Comparison of ENCODE assay signal across 10 mouse cellular contexts in genomic region chr12:77789871-77790270, GRCm38 (mm10).
DNase-seq lines count a peak whose midpoint lies in the region; ATAC-seq and TF ChIP-seq lines count a peak whose summit lies in the region.
"Had no signal": no experiment of that assay in that cellular context is flagged by ENCODE, and none has a peak within 500 bp of the region (broad histone marks: within the 10 kb centered on the region; RNA-seq: fewer than 3 reads in every experiment).

No protein-coding gene starts in this region.

- no peaks in the 10 kb centered on the region for H3K36me3 ChIP-seq in heart, embryonic 11.5 days (ENCODE audit: control insufficient read depth, insufficient read depth, low read length)
- no peaks in the 10 kb centered on the region for H3K36me3 ChIP-seq in heart, adult 2 months (ENCODE audit: control insufficient read depth, insufficient read depth, low read length)
- H3K36me3 ChIP-seq in embryonic facial prominence, embryonic 11.5 days (replicated peaks; ENCODE audit: control insufficient read depth, insufficient read depth, low read depth, low read length), result no peaks in the 10 kb centered on the region
- H3K36me3 ChIP-seq in hindbrain, embryonic 12.5 days, result no peaks in the 10 kb centered on the region
- no peaks in the 10 kb centered on the region for H3K36me3 ChIP-seq in liver, embryonic 16.5 days (ENCODE audit: control insufficient read depth, insufficient read depth)

- no peak for TF ChIP-seq CTCF in heart, adult 2 months (IDR thresholded peaks at IDR 0.05)

- H3K79me2 ChIP-seq in heart, adult 2 months (replicated peaks; ENCODE audit: control insufficient read depth, insufficient read depth, low read length), result no peaks in the 10 kb centered on the region

- H3K9ac ChIP-seq in heart, embryonic 11.5 days (ENCODE audit: low read depth, low read length), result no peak overlapping the region
- no peak overlapping the region for H3K9ac ChIP-seq in heart, adult 2 months (ENCODE audit: low read depth, low read length)
- H3K9ac ChIP-seq in embryonic facial prominence, embryonic 11.5 days (replicated peaks; ENCODE audit: low read length), result no peak overlapping the region
- no peak overlapping the region for H3K9ac ChIP-seq in hindbrain, embryonic 12.5 days
- no peak overlapping the region for H3K9ac ChIP-seq in liver, embryonic 16.5 days (ENCODE audit: low read depth, low read length)

- TF ChIP-seq POLR2A in heart, adult 2 months (IDR thresholded peaks at IDR 0.05; ENCODE audit: insufficient read depth, low read depth, low read length), result no peak

- no peaks in the 10 kb centered on the region for H3K9me3 ChIP-seq in heart, embryonic 11.5 days (replicated peaks; ENCODE audit: control insufficient read depth, low read length)
- no peaks in the 10 kb centered on the region for H3K9me3 ChIP-seq in embryonic facial prominence, embryonic 11.5 days (replicated peaks; ENCODE audit: control insufficient read depth, low read length)
- H3K9me3 ChIP-seq in hindbrain, embryonic 12.5 days (replicated peaks), result no peaks in the 10 kb centered on the region
- no peaks in the 10 kb centered on the region for H3K9me3 ChIP-seq in liver, embryonic 16.5 days (replicated peaks; ENCODE audit: control insufficient read depth, low read length)
- H3K9me3 ChIP-seq: megakaryocyte, embryonic 14.5 days had no signal

- H3K4me3 ChIP-seq in heart, embryonic 11.5 days (ENCODE audit: low read depth, low read length), result peak overlapping the region; percentile 15
- H3K4me3 ChIP-seq in heart, adult 2 months, result no peak overlapping the region
- H3K4me3 ChIP-seq in embryonic facial prominence, embryonic 11.5 days (ENCODE audit: low read depth, low read length), result peak overlapping the region; percentile 0; the same call in 1 of the 2 replicates
- H3K4me3 ChIP-seq in hindbrain, embryonic 12.5 days, result peak overlapping the region; percentile 16
- H3K4me3 ChIP-seq in liver, embryonic 16.5 days (ENCODE audit: low read depth, low read length), result peak overlapping the region; percentile 19; the same call in 1 of the 2 replicates

- no peak overlapping the region for H3K27ac ChIP-seq in heart, embryonic 11.5 days (ENCODE audit: low read depth, low read length)
- H3K27ac ChIP-seq in heart, adult 2 months, result no peak overlapping the region
- H3K27ac ChIP-seq in embryonic facial prominence, embryonic 11.5 days (replicated peaks; ENCODE audit: low read depth, low read length), result no peak overlapping the region
- no peak overlapping the region for H3K27ac ChIP-seq in hindbrain, embryonic 12.5 days
- no peak overlapping the region for H3K27ac ChIP-seq in liver, embryonic 16.5 days (ENCODE audit: low read length)

- ATAC-seq in heart, embryonic 11.5 days (replicated peaks; ENCODE audit: insufficient number of reproducible peaks, low FRiP score, low TSS enrichment), result no peak
- ATAC-seq in embryonic facial prominence, embryonic 11.5 days (replicated peaks; ENCODE audit: insufficient number of reproducible peaks, low FRiP score, low TSS enrichment, low read depth), result no peak
- ATAC-seq in hindbrain, embryonic 12.5 days (ENCODE audit: low FRiP score), result peak; percentile 49; the same call in 1 of the 2 replicates
- no peak for ATAC-seq in liver, embryonic 16.5 days (ENCODE audit: low read depth)
- no peak for ATAC-seq in erythroid progenitor cell, adult 5-6 weeks (replicated peaks; ENCODE audit: low FRiP score, poor library complexity, severe bottlenecking)

- DNase-seq in heart, adult 2 months, result no peak
- DNase-seq in embryonic facial prominence, embryonic 11.5 days (ENCODE audit: low spot score), result no peak
- DNase-seq in gastrocnemius, postnatal 36 days, result no peak
- no peak for DNase-seq in thymus, postnatal 14 days
- DNase-seq: kidney, adult 2 months had no signal

- intact Hi-C loops in heart, adult 2 months (cut with DNase I), result loop anchor here (10.0 kb wide), 3 partner anchors 295 to 785 kb away; no protein-coding TSS in a partner anchor
- intact Hi-C loops in gastrocnemius, postnatal 36 days (cut with DNase I), result loop anchor here (10.0 kb wide), 1 partner anchor 785 kb away; no protein-coding TSS in a partner anchor

- TF ChIP-seq EP300 in heart, adult 2 months (IDR thresholded peaks at IDR 0.05; ENCODE audit: insufficient read depth, low read depth, low read length), result no peak

- peak overlapping the region; percentile 66 for H3K4me2 ChIP-seq in heart, embryonic 11.5 days
- peak overlapping the region; percentile 32 for H3K4me2 ChIP-seq in embryonic facial prominence, embryonic 11.5 days (ENCODE audit: low read depth, low read length)
- H3K4me2 ChIP-seq in hindbrain, embryonic 12.5 days (replicated peaks), result peak overlapping the region; percentile 49
- H3K4me2 ChIP-seq in liver, embryonic 16.5 days (ENCODE audit: low read depth, low read length), result peak overlapping the region; percentile 36

- 26% methylated on average over 14 of the region's 14 CpGs for WGBS in heart, embryonic 11.5 days (ENCODE audit: insufficient replicate concordance)
- WGBS in heart, adult 2 months, result 55% methylated on average over 14 of the region's 14 CpGs
- 18% methylated on average over 14 of the region's 14 CpGs for WGBS in embryonic facial prominence, embryonic 11.5 days
- WGBS in hindbrain, embryonic 12.5 days, result 13% methylated on average over 14 of the region's 14 CpGs
- WGBS in liver, embryonic 16.5 days (ENCODE audit: insufficient replicate concordance), result 28% methylated on average over 14 of the region's 14 CpGs

- peaks cover 7% of the 10 kb centered on the region for H3K4me1 ChIP-seq in heart, embryonic 11.5 days (ENCODE audit: control insufficient read depth, insufficient read depth, low read length)
- H3K4me1 ChIP-seq in heart, adult 2 months (ENCODE audit: control insufficient read depth, insufficient read depth, low read length), result peaks cover 2% of the 10 kb centered on the region
- peaks cover 2% of the 10 kb centered on the region; the same call in 1 of the 2 replicates for H3K4me1 ChIP-seq in embryonic facial prominence, embryonic 11.5 days (ENCODE audit: control insufficient read depth, insufficient read depth, low read length)
- peaks cover 6% of the 10 kb centered on the region for H3K4me1 ChIP-seq in hindbrain, embryonic 12.5 days
- no peaks in the 10 kb centered on the region for H3K4me1 ChIP-seq in liver, embryonic 16.5 days (ENCODE audit: control insufficient read depth, low read depth, low read length)

- peaks cover 3% of the 10 kb centered on the region; the same call in 1 of the 2 replicates for H3K27me3 ChIP-seq in heart, embryonic 11.5 days (ENCODE audit: control insufficient read depth, insufficient read depth, low read length)
- H3K27me3 ChIP-seq in heart, adult 2 months (ENCODE audit: control insufficient read depth, insufficient read depth, low read length), result no peaks in the 10 kb centered on the region
- H3K27me3 ChIP-seq in embryonic facial prominence, embryonic 11.5 days (ENCODE audit: control insufficient read depth, insufficient read depth, low read length), result no peaks in the 10 kb centered on the region
- no peaks in the 10 kb centered on the region for H3K27me3 ChIP-seq in hindbrain, embryonic 12.5 days
- H3K27me3 ChIP-seq in liver, embryonic 16.5 days (ENCODE audit: control insufficient read depth, insufficient read depth, low read depth, low read length), result no peaks in the 10 kb centered on the region
